In the genomic region with DNA sequence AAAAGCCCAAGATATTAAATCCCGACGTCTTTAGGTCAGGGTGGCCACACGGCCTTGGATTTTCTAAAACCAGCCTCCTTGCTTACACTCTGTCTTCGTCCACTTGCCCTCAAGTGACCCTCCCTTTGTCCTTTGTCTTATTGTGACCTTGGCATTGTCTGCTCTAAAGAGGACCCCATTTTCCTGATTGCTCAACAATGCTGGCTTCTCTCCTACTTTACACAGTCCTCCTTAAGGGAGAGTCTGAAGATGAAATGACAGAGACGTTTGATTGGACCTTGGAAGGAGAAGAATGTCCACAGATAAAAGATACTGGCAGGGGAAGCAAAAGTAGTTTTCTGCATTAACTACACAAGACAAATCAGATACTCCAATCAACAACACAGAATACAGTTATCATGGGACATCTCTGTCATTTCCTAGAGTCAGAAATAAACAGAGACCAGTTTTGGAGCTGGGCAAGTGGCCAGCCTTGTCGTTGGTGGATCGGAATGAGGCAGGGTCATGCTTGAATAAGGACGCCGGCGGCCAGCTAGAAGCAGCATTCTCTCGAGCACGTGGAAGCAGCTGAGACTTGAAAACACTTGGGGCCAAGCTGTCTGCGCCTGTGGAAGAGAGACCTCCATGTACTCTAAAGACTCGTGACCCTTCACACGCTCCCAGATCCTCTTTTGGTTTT, we compare ENCODE assay signal across 9 mouse cellular contexts.
DNase-seq lines count a peak whose midpoint lies in the region; ATAC-seq and TF ChIP-seq lines count a peak whose summit lies in the region.
"Had no signal": no experiment of that assay in that cellular context is flagged by ENCODE, and none has a peak within 500 bp of the region (broad histone marks: within the 10 kb centered on the region; RNA-seq: fewer than 3 reads in every experiment).

No protein-coding gene starts in this region.

- no peaks in the 10 kb centered on the region for H3K9me3 ChIP-seq in intestine, postnatal 0 days (ENCODE audit: control insufficient read depth)
- no peaks in the 10 kb centered on the region for H3K9me3 ChIP-seq in forebrain, embryonic 14.5 days (replicated peaks; ENCODE audit: control insufficient read depth, low read length)
- H3K9me3 ChIP-seq: limb, embryonic 15.5 days had no signal

- H3K36me3 ChIP-seq in intestine, postnatal 0 days (ENCODE audit: control insufficient read depth, insufficient read depth) = no peaks in the 10 kb centered on the region
- H3K36me3 ChIP-seq in forebrain, embryonic 14.5 days (ENCODE audit: control insufficient read depth, insufficient read depth, low read length) = no peaks in the 10 kb centered on the region
- H3K36me3 ChIP-seq: limb, embryonic 15.5 days had no signal

- DNase-seq in layer of hippocampus, adult 9-11 months = peak; percentile 25
- DNase-seq in layer of hippocampus, adult 8-10 months (ENCODE audit: low spot score in 2 of 2) = no peak
- DNase-seq in gastrocnemius, adult 18-20 months (ENCODE audit: low spot score) = peak; percentile 90
- peak; percentile 46 for DNase-seq in ovary, adult 18-20 months (ENCODE audit: low spot score)
- no peak for DNase-seq in forebrain, embryonic 14.5 days (ENCODE audit: low spot score)
- DNase-seq in layer of hippocampus, postnatal 25 days (ENCODE audit: extremely low spot score in 1 of 2, low spot score in 1 of 2) = no peak
- no peak for DNase-seq in thymus, postnatal 36 days

- ATAC-seq in intestine, postnatal 0 days = 0 out of 2 replicates have a peak, but pooled peaks have one; percentile 16
- ATAC-seq in forebrain, embryonic 14.5 days = no peak

- WGBS in intestine, postnatal 0 days = 54% methylated on average over 15 of the region's 15 CpGs
- WGBS in forebrain, embryonic 14.5 days = 84% methylated on average over 15 of the region's 15 CpGs

- H3K27me3 ChIP-seq in intestine, postnatal 0 days (replicated peaks; ENCODE audit: control insufficient read depth, insufficient read depth, low read length) = no peaks in the 10 kb centered on the region
- H3K27me3 ChIP-seq in forebrain, embryonic 14.5 days (replicated peaks; ENCODE audit: control insufficient read depth, insufficient read depth, low read length) = no peaks in the 10 kb centered on the region
- H3K27me3 ChIP-seq: limb, embryonic 15.5 days had no signal

- H3K9ac ChIP-seq in intestine, postnatal 0 days (ENCODE audit: low read depth, low read length) = no peak overlapping the region
- H3K9ac ChIP-seq in forebrain, embryonic 14.5 days (ENCODE audit: low read length) = no peak overlapping the region
- H3K9ac ChIP-seq: limb, embryonic 15.5 days had no signal

- H3K4me3 ChIP-seq in intestine, postnatal 0 days (ENCODE audit: low read depth, low read length) = no peak overlapping the region
- H3K4me3 ChIP-seq in forebrain, embryonic 14.5 days (ENCODE audit: low read depth, low read length) = no peak overlapping the region
- H3K4me3 ChIP-seq: limb, embryonic 15.5 days had no signal

- H3K4me2 ChIP-seq in intestine, postnatal 0 days (replicated peaks; ENCODE audit: low read depth) = no peak overlapping the region
- no peak overlapping the region for H3K4me2 ChIP-seq in forebrain, embryonic 14.5 days (ENCODE audit: low read length)
- H3K4me2 ChIP-seq: limb, embryonic 15.5 days had no signal

- H3K27ac ChIP-seq in intestine, postnatal 0 days (ENCODE audit: low read depth, low read length) = no peak overlapping the region
- H3K27ac ChIP-seq in forebrain, embryonic 14.5 days (ENCODE audit: low read depth, low read length) = no peak overlapping the region
- H3K27ac ChIP-seq: limb, embryonic 15.5 days had no signal

- H3K4me1 ChIP-seq in intestine, postnatal 0 days (replicated peaks; ENCODE audit: control insufficient read depth, insufficient read depth, low read length) = peaks cover 6% of the 10 kb centered on the region; the same call in 1 of the 2 replicates
- H3K4me1 ChIP-seq in forebrain, embryonic 14.5 days (ENCODE audit: control insufficient read depth, insufficient read depth, low read length) = no peaks in the 10 kb centered on the region

- no peak for TF ChIP-seq CTCF in intestine, postnatal 0 days (IDR thresholded peaks at IDR 0.05; ENCODE audit: low read depth)

Comparison
In these comparisons a context has a peak if more than half of its experiments do, and no peak if none do; other contexts are left out.
1. DNase-seq: peak in layer of hippocampus, adult 9-11 months (single experiment), gastrocnemius, adult 18-20 months (single experiment) and ovary, adult 18-20 months (single experiment); none in layer of hippocampus, adult 8-10 months (0 of 2), forebrain, embryonic 14.5 days (single experiment), layer of hippocampus, postnatal 25 days (0 of 2) and thymus, postnatal 36 days (0 of 2).